Mouse (Mus musculus): ENCODE data around the gene C330007P06Rik. TPM values are rescaled to one million over a fixed set of nuclear protein-coding genes. Genes with fewer than 3 reads are reported as not detected.
A peak's percentile ranks its signal among the peaks of the same experiment; 100 is the strongest.

Gene C330007P06Rik
- polyA plus RNA-seq, 1 experiment from 2014 or later = 37.7 TPM

- 17% methylated on average over 57 of the region's 57 CpGs for WGBS
- peak overlapping the region; percentile 80 for H3K27ac ChIP-seq
- no peaks in the 10 kb centered on the region for H3K9me3 ChIP-seq
- no peaks in the 10 kb centered on the region for H3K27me3 ChIP-seq
- peak; percentile 93 for ATAC-seq (ENCODE audit: insufficient number of reproducible peaks, insufficient read depth, low FRiP score, low TSS enrichment)
- H3K4me2 ChIP-seq (replicated peaks) = peak overlapping the region; percentile 54
- peak overlapping the region; percentile 75 for H3K9ac ChIP-seq
- H3K36me3 ChIP-seq = no peaks in the 10 kb centered on the region
- peak overlapping the region; percentile 64 for H3K4me3 ChIP-seq
- no peaks in the 10 kb centered on the region for H3K4me1 ChIP-seq
Observed at GRCm38 (mm10) chrX:36874178-36874696, 326 bp upstream of the C330007P06Rik start.

GRCm38 (mm10) chrX:36870372-36870771 is 3.5 kb downstream of the C330007P06Rik start:
- Histone ChIP-seq H3K4me3 (no peak overlapping the region), H3K9me3 (no peaks in the 10 kb centered on the region), H3K4me2 (replicated peaks) (no peak overlapping the region), H3K36me3 (no peaks in the 10 kb centered on the region), H3K9ac (no peak overlapping the region), H3K27ac (no peak overlapping the region), H3K4me1 (no peaks in the 10 kb centered on the region), H3K27me3 (no peaks in the 10 kb centered on the region)
- ATAC-seq (ENCODE audit: insufficient number of reproducible peaks, insufficient read depth, low FRiP score, low TSS enrichment) = no peak
- 78% methylated on average over 3 of the region's 3 CpGs for WGBS

GRCm38 (mm10) chrX:36864609-36865328 is 9.1 kb downstream of the C330007P06Rik start:
- peak overlapping the region; percentile 22; the same call in 1 of the 2 replicates for H3K4me2 ChIP-seq (replicated peaks)
- no peaks in the 10 kb centered on the region for H3K9me3 ChIP-seq
- H3K27me3 ChIP-seq = no peaks in the 10 kb centered on the region
- peak overlapping the region; percentile 43 for H3K4me3 ChIP-seq
- ATAC-seq (ENCODE audit: insufficient number of reproducible peaks, insufficient read depth, low FRiP score, low TSS enrichment) = no peak
- 57% methylated on average over 8 of the region's 8 CpGs for WGBS
- H3K36me3 ChIP-seq = no peaks in the 10 kb centered on the region
- no peaks in the 10 kb centered on the region for H3K4me1 ChIP-seq
- no peak overlapping the region for H3K27ac ChIP-seq
- H3K9ac ChIP-seq = no peak overlapping the region

- H3K36me3 ChIP-seq = no peaks in the 10 kb centered on the region
- no peaks in the 10 kb centered on the region for H3K9me3 ChIP-seq
- H3K4me3 ChIP-seq = peak overlapping the region; percentile 43
- H3K4me1 ChIP-seq = no peaks in the 10 kb centered on the region
- H3K27ac ChIP-seq = no peak overlapping the region
- no peaks in the 10 kb centered on the region for H3K27me3 ChIP-seq
- peak overlapping the region; percentile 51 for H3K4me2 ChIP-seq (replicated peaks)
- ATAC-seq (ENCODE audit: insufficient number of reproducible peaks, insufficient read depth, low FRiP score, low TSS enrichment) = peak; percentile 52
- peak overlapping the region; percentile 44; the same call in 1 of the 2 replicates for H3K9ac ChIP-seq
- 23% methylated on average over 43 of the region's 44 CpGs for WGBS
Observed at GRCm38 (mm10) chrX:36863766-36864608, 9.9 kb downstream of the C330007P06Rik start.

GRCm38 (mm10) chrX:36852631-36853030 is 21.3 kb downstream of the C330007P06Rik start:
- no peak overlapping the region for H3K4me2 ChIP-seq (replicated peaks)
- H3K27me3 ChIP-seq = no peaks in the 10 kb centered on the region
- no peaks in the 10 kb centered on the region for H3K9me3 ChIP-seq
- no peak for ATAC-seq (ENCODE audit: insufficient number of reproducible peaks, insufficient read depth, low FRiP score, low TSS enrichment)
- H3K4me1 ChIP-seq = no peaks in the 10 kb centered on the region
- no peak overlapping the region for H3K27ac ChIP-seq
- no peak overlapping the region for H3K9ac ChIP-seq
- H3K36me3 ChIP-seq = peaks cover 4% of the 10 kb centered on the region; the same call in 1 of the 2 replicates
- no peak overlapping the region for H3K4me3 ChIP-seq
- WGBS = 91% methylated on average over 8 of the region's 8 CpGs

GRCm38 (mm10) chrX:36847152-36847551 is 26.8 kb downstream of the C330007P06Rik start:
- Histone ChIP-seq H3K36me3 (peaks cover 1% of the 10 kb centered on the region; the same call in 1 of the 2 replicates), H3K4me1 (no peaks in the 10 kb centered on the region), H3K9ac (no peak overlapping the region), H3K27me3 (no peaks in the 10 kb centered on the region), H3K4me3 (no peak overlapping the region), H3K9me3 (no peaks in the 10 kb centered on the region), H3K27ac (no peak overlapping the region), H3K4me2 (replicated peaks) (no peak overlapping the region)
- ATAC-seq (ENCODE audit: insufficient number of reproducible peaks, insufficient read depth, low FRiP score, low TSS enrichment) = no peak
- 84% methylated on average over 1 of the region's 1 CpGs for WGBS

- 77% methylated on average over 4 of the region's 4 CpGs for WGBS
- H3K27ac ChIP-seq = no peak overlapping the region
- no peaks in the 10 kb centered on the region for H3K27me3 ChIP-seq
- no peaks in the 10 kb centered on the region for H3K9me3 ChIP-seq
- H3K36me3 ChIP-seq = no peaks in the 10 kb centered on the region
- H3K4me1 ChIP-seq = no peaks in the 10 kb centered on the region
- no peak overlapping the region for H3K9ac ChIP-seq
- no peak overlapping the region for H3K4me3 ChIP-seq
- no peak overlapping the region for H3K4me2 ChIP-seq (replicated peaks)
- ATAC-seq (ENCODE audit: insufficient number of reproducible peaks, insufficient read depth, low FRiP score, low TSS enrichment) = no peak
Observed at GRCm38 (mm10) chrX:36843346-36843990, 30.4 kb downstream of the C330007P06Rik start.

GRCm38 (mm10) chrX:36841698-36842097 is 32.2 kb downstream of the C330007P06Rik start:
- ATAC-seq (ENCODE audit: insufficient number of reproducible peaks, insufficient read depth, low FRiP score, low TSS enrichment) = no peak
- Histone ChIP-seq H3K4me3 (no peak overlapping the region), H3K27me3 (no peaks in the 10 kb centered on the region), H3K4me1 (no peaks in the 10 kb centered on the region), H3K36me3 (no peaks in the 10 kb centered on the region), H3K9ac (no peak overlapping the region), H3K4me2 (replicated peaks) (no peak overlapping the region), H3K9me3 (no peaks in the 10 kb centered on the region), H3K27ac (no peak overlapping the region)
- 77% methylated on average over 6 of the region's 6 CpGs for WGBS

GRCm38 (mm10) chrX:36839391-36839790 is 34.5 kb downstream of the C330007P06Rik start:
- Histone ChIP-seq H3K9me3 (no peaks in the 10 kb centered on the region), H3K4me3 (no peak overlapping the region), H3K9ac (no peak overlapping the region), H3K4me2 (replicated peaks) (no peak overlapping the region), H3K36me3 (no peaks in the 10 kb centered on the region), H3K27ac (no peak overlapping the region), H3K27me3 (no peaks in the 10 kb centered on the region), H3K4me1 (no peaks in the 10 kb centered on the region)
- ATAC-seq (ENCODE audit: insufficient number of reproducible peaks, insufficient read depth, low FRiP score, low TSS enrichment) = no peak
- WGBS = 85% methylated on average over 7 of the region's 7 CpGs

- no peak for ATAC-seq (ENCODE audit: insufficient number of reproducible peaks, insufficient read depth, low FRiP score, low TSS enrichment)
- WGBS = 48% methylated on average over 6 of the region's 6 CpGs
- Histone ChIP-seq H3K36me3 (no peaks in the 10 kb centered on the region), H3K27ac (no peak overlapping the region), H3K4me2 (replicated peaks) (no peak overlapping the region), H3K9me3 (no peaks in the 10 kb centered on the region), H3K4me1 (no peaks in the 10 kb centered on the region), H3K27me3 (no peaks in the 10 kb centered on the region), H3K9ac (no peak overlapping the region), H3K4me3 (no peak overlapping the region)
Observed at GRCm38 (mm10) chrX:36837069-36837676, 36.7 kb downstream of the C330007P06Rik start.

Measured in embryonic facial prominence, embryonic 12.5 days (tissue).